Mouse (Mus musculus): ENCODE results near the gene Wdr72.

GRCm38 (mm10) chr9:74249486-74249885 lies 139.3 kb downstream of the Wdr72 start:
- no peak for TF ChIP-seq EP300 (IDR thresholded peaks at IDR 0.05; ENCODE audit: insufficient read depth, low read depth, low read length)
- no peak for TF ChIP-seq CTCF (IDR thresholded peaks at IDR 0.05)

All from heart, adult 2 months (tissue).